Mouse (Mus musculus) thymus, adult 2 months (tissue): ENCODE results near the gene Vwa7.

Experiments
- CTCF ChIP-seq: fragments of 200-500 bp; IDR thresholded peaks from 2 replicates; pipeline ENCODE4 v1.5.1; 2012; ENCODE audit warnings: mild to moderate bottlenecking, control low read depth, low read length, moderate library complexity, borderline replicate concordance; ENCODE audit not compliant: control insufficient read depth, poor library complexity, insufficient read depth; ENCODE audit errors: extremely low read depth
- POLR2A ChIP-seq: fragments of 200-500 bp; IDR thresholded peaks from 2 replicates; pipeline ENCODE4 v1.6.1; 2012; ENCODE audit warnings: mild to moderate bottlenecking, low read length, control low read depth, moderate library complexity; ENCODE audit not compliant: control insufficient read depth, poor library complexity, insufficient read depth; ENCODE audit errors: extremely low read depth

DNA sequence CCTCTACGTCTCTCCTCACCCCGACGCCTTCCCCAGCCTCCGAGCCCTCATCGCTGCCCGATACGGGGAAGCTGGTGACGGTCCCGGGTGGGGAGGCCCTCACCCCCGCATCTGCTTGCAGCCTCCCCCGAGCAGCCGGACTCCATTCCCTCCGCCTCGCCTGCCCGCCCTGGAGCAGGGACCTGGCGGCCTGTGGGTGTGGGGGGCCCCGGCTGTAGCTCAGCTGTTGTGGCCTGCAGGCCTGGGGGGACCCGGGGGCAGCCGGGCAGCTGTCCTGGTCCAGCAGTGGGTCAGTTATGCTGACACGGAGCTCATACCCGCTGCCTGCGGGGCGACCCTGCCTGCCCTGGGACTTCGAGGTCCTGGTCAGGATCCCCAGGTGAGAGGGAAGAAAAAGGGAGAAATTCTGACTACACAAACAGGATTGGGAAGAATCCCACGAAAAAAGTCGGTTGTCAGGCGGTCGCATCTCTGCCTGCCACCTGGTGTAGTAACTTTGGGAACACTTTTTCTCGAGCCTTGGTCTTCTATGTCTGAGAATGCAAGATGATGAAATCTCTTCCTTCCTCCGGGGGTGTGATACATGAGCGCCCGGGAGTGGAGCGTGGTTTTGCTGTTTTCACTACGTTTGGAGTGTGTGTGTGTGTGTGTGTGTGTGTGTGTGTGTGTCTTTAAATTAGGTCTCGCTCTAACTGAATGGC lies 14.8 kb upstream of the Vwa7 start:
- no peak; the same call in 1 of the 2 replicates for TF ChIP-seq POLR2A
- TF ChIP-seq CTCF, result 0 out of 2 replicates have a peak, but pooled peaks have one; percentile 10
